Mouse (Mus musculus): ENCODE data around the gene Shisal2a.

The Shisal2a gene

GRCm38 (mm10) chr4:108372166-108372565, 11.0 kb downstream of the Shisal2a start:
- no peak for DNase-seq (ENCODE audit: low spot score)

- no peak for DNase-seq (ENCODE audit: low spot score)
Measured at GRCm38 (mm10) chr4:108371421-108371820, 11.7 kb downstream of the Shisal2a start.

GRCm38 (mm10) chr4:108370409-108370808, 12.7 kb downstream of the Shisal2a start:
- no peak for DNase-seq (ENCODE audit: low spot score)

- no peak for DNase-seq (ENCODE audit: low spot score)
Measured at GRCm38 (mm10) chr4:108369254-108369653, 13.9 kb downstream of the Shisal2a start.

GRCm38 (mm10) chr4:108364111-108364476, 19.1 kb downstream of the Shisal2a start:
- no peak for DNase-seq (ENCODE audit: low spot score)

GRCm38 (mm10) chr4:108363355-108364110, 19.6 kb downstream of the Shisal2a start:
- no peak for DNase-seq (ENCODE audit: low spot score)

GRCm38 (mm10) chr4:108362321-108363261, 20.6 kb downstream of the Shisal2a start:
- DNase-seq (ENCODE audit: low spot score): no peak

- no peak for DNase-seq (ENCODE audit: low spot score)
Measured at GRCm38 (mm10) chr4:108360136-108361055, 22.8 kb downstream of the Shisal2a start.

- DNase-seq (ENCODE audit: low spot score): no peak
Measured at GRCm38 (mm10) chr4:108358498-108358897, 24.7 kb downstream of the Shisal2a start.

GRCm38 (mm10) chr4:108357458-108357857, 25.7 kb downstream of the Shisal2a start:
- DNase-seq (ENCODE audit: low spot score): no peak

GRCm38 (mm10) chr4:108353591-108353990, 29.6 kb downstream of the Shisal2a start:
- peak; percentile 30 for DNase-seq (ENCODE audit: low spot score)

- no peak for DNase-seq (ENCODE audit: low spot score)
Measured at GRCm38 (mm10) chr4:108350819-108351218, 32.3 kb downstream of the Shisal2a start.

- DNase-seq (ENCODE audit: low spot score): no peak
Measured at GRCm38 (mm10) chr4:108349836-108350547, 33.2 kb downstream of the Shisal2a start.

GRCm38 (mm10) chr4:108349064-108349463, 34.1 kb downstream of the Shisal2a start:
- DNase-seq (ENCODE audit: low spot score): no peak

- no peak for DNase-seq (ENCODE audit: low spot score)
Measured at GRCm38 (mm10) chr4:108348256-108348875, 34.8 kb downstream of the Shisal2a start.

GRCm38 (mm10) chr4:108347111-108347510, 36.0 kb downstream of the Shisal2a start:
- DNase-seq (ENCODE audit: low spot score): no peak

GRCm38 (mm10) chr4:108345826-108346225, 37.3 kb downstream of the Shisal2a start:
- no peak for DNase-seq (ENCODE audit: low spot score)

- DNase-seq (ENCODE audit: low spot score): no peak
Measured at GRCm38 (mm10) chr4:108344631-108345083, 38.5 kb downstream of the Shisal2a start.

GRCm38 (mm10) chr4:108339277-108339690, 43.9 kb downstream of the Shisal2a start:
- DNase-seq (ENCODE audit: low spot score): peak; percentile 52

- DNase-seq (ENCODE audit: low spot score): no peak
Measured at GRCm38 (mm10) chr4:108338811-108339210, 44.3 kb downstream of the Shisal2a start.

- no peak for DNase-seq (ENCODE audit: low spot score)
Measured at GRCm38 (mm10) chr4:108338321-108338733, 44.8 kb downstream of the Shisal2a start.

All from c-Kit-positive CD71-positive TER-119-positive erythroid progenitor cells, embryonic 14.5 days (primary cell).